Mouse (Mus musculus) ES-E14 (cell line): ENCODE data around the gene Pla2g5.

Source experiments
- CHD2 ChIP-seq: IDR thresholded peaks from 2 replicates; pipeline ENCODE4 v1.6.1; 2014; ENCODE audit warnings: mild to moderate bottlenecking, low read depth, low read length, inconsistent platforms
- ZC3H11A ChIP-seq: IDR thresholded peaks from 2 replicates; pipeline ENCODE4 v1.6.1; 2012; ENCODE audit warnings: low read depth, mild to moderate bottlenecking, inconsistent platforms, low read length, borderline replicate concordance

GRCm38 (mm10) chr4:138858446-138858845 lies 4.8 kb downstream of the Pla2g5 start:
- no peak for TF ChIP-seq ZC3H11A
- TF ChIP-seq CHD2: no peak
